Mouse (Mus musculus): ENCODE data around the gene Slc25a24. TPM values are rescaled to one million over a fixed set of nuclear protein-coding genes. Genes with fewer than 3 reads are reported as not detected.

Slc25a24 gene
- polyA plus RNA-seq, 1 experiment from 2014 or later: 19.8 TPM

- Histone ChIP-seq H3K27me3 (ENCODE audit: control insufficient read depth, insufficient read depth, low read length) (no peaks in the 10 kb centered on the region), H3K4me1 (ENCODE audit: control insufficient read depth, insufficient read depth, low read length) (no peaks in the 10 kb centered on the region), H3K27ac (ENCODE audit: low read length) (no peak overlapping the region), H3K9ac (ENCODE audit: low read length) (no peak overlapping the region), H3K9me3 (replicated peaks; ENCODE audit: control insufficient read depth, low read length) (no peaks in the 10 kb centered on the region), H3K4me2 (ENCODE audit: low read depth, low read length) (no peak overlapping the region), H3K36me3 (ENCODE audit: control insufficient read depth, insufficient read depth) (no peaks in the 10 kb centered on the region), H3K4me3 (ENCODE audit: low read length) (no peak overlapping the region)
- no peak for ATAC-seq (replicated peaks; ENCODE audit: extremely low read depth, insufficient read depth, low FRiP score)
- 83% methylated on average over 2 of the region's 2 CpGs for WGBS
Observed at GRCm38 (mm10) chr3:109196166-109196565, 73.2 kb downstream of the Slc25a24 start.

- Histone ChIP-seq H3K9me3 (replicated peaks; ENCODE audit: control insufficient read depth, low read length) (no peaks in the 10 kb centered on the region), H3K4me1 (ENCODE audit: control insufficient read depth, insufficient read depth, low read length) (no peaks in the 10 kb centered on the region), H3K27ac (ENCODE audit: low read length) (no peak overlapping the region), H3K9ac (ENCODE audit: low read length) (no peak overlapping the region), H3K4me3 (ENCODE audit: low read length) (no peak overlapping the region), H3K36me3 (ENCODE audit: control insufficient read depth, insufficient read depth) (no peaks in the 10 kb centered on the region), H3K4me2 (ENCODE audit: low read depth, low read length) (no peak overlapping the region), H3K27me3 (ENCODE audit: control insufficient read depth, insufficient read depth, low read length) (no peaks in the 10 kb centered on the region)
- 78% methylated on average over 1 of the region's 1 CpGs for WGBS
- no peak for ATAC-seq (replicated peaks; ENCODE audit: extremely low read depth, insufficient read depth, low FRiP score)
Observed at GRCm38 (mm10) chr3:109199280-109199679, 76.3 kb downstream of the Slc25a24 start.

- Histone ChIP-seq H3K27ac (ENCODE audit: low read length) (no peak overlapping the region), H3K36me3 (ENCODE audit: control insufficient read depth, insufficient read depth) (no peaks in the 10 kb centered on the region), H3K4me2 (ENCODE audit: low read depth, low read length) (no peak overlapping the region), H3K9me3 (replicated peaks; ENCODE audit: control insufficient read depth, low read length) (no peaks in the 10 kb centered on the region), H3K27me3 (ENCODE audit: control insufficient read depth, insufficient read depth, low read length) (no peaks in the 10 kb centered on the region), H3K4me1 (ENCODE audit: control insufficient read depth, insufficient read depth, low read length) (no peaks in the 10 kb centered on the region), H3K4me3 (ENCODE audit: low read length) (no peak overlapping the region), H3K9ac (ENCODE audit: low read length) (no peak overlapping the region)
- WGBS: 88% methylated on average over 3 of the region's 3 CpGs
- ATAC-seq (replicated peaks; ENCODE audit: extremely low read depth, insufficient read depth, low FRiP score): no peak
Observed at GRCm38 (mm10) chr3:109212322-109212721, 89.4 kb downstream of the Slc25a24 start.

- Histone ChIP-seq H3K27ac (ENCODE audit: low read length) (no peak overlapping the region), H3K4me3 (ENCODE audit: low read length) (no peak overlapping the region), H3K9ac (ENCODE audit: low read length) (no peak overlapping the region), H3K4me1 (ENCODE audit: control insufficient read depth, insufficient read depth, low read length) (no peaks in the 10 kb centered on the region), H3K27me3 (ENCODE audit: control insufficient read depth, insufficient read depth, low read length) (no peaks in the 10 kb centered on the region), H3K9me3 (replicated peaks; ENCODE audit: control insufficient read depth, low read length) (no peaks in the 10 kb centered on the region; the same call in 1 of the 2 replicates), H3K4me2 (ENCODE audit: low read depth, low read length) (no peak overlapping the region), H3K36me3 (ENCODE audit: control insufficient read depth, insufficient read depth) (no peaks in the 10 kb centered on the region)
- no peak for ATAC-seq (replicated peaks; ENCODE audit: extremely low read depth, insufficient read depth, low FRiP score)
Observed at GRCm38 (mm10) chr3:109216352-109216751, 93.4 kb downstream of the Slc25a24 start.

Other genes starting within 250 kb of the Slc25a24 start
- 0.10 and 0.21 TPM in 2 replicates for gene Fndc7, start 233.1 kb upstream of the Slc25a24 start, polyA plus RNA-seq (2015; fragmentation: Nextera tagmentation; extraction: Ambion mirVana)
- 49.9 and 60.6 TPM in 2 replicates for gene Prpf38b, start 211.4 kb upstream of the Slc25a24 start, polyA plus RNA-seq (2015; fragmentation: Nextera tagmentation; extraction: Ambion mirVana)
- gene Henmt1, start 183.3 kb upstream of the Slc25a24 start, polyA plus RNA-seq (2015; fragmentation: Nextera tagmentation; extraction: Ambion mirVana): 0.22 and 0.39 TPM in 2 replicates
- gene Gm9857, start 182.7 kb upstream of the Slc25a24 start, polyA plus RNA-seq (2015; fragmentation: Nextera tagmentation; extraction: Ambion mirVana): not detected in 2 replicates
- 3.6 and 3.7 TPM in 2 replicates for gene Fam102b, start 95.5 kb upstream of the Slc25a24 start, polyA plus RNA-seq (2015; fragmentation: Nextera tagmentation; extraction: Ambion mirVana)
- gene Slc25a54, start 42.7 kb upstream of the Slc25a24 start, polyA plus RNA-seq (2015; fragmentation: Nextera tagmentation; extraction: Ambion mirVana): not detected in 2 replicates
- 7.5 and 8.0 TPM in 2 replicates for gene Vav3, start 217.5 kb downstream of the Slc25a24 start, polyA plus RNA-seq (2015; fragmentation: Nextera tagmentation; extraction: Ambion mirVana)